Mouse (Mus musculus) forebrain, embryonic 14.5 days (tissue): ENCODE results near the gene Banf2. TPM values are rescaled to one million over a fixed set of nuclear protein-coding genes. Genes with fewer than 3 reads are reported as not detected.
A peak's percentile ranks its signal among the peaks of the same experiment; 100 is the strongest.

Experiments used
- ATAC-seq: fragments of 200-750 bp; cut with Nextera tagmentation; 2 replicates; pipeline ENCODE4 v1.8.0; 2017; ENCODE audit warnings: mild to moderate bottlenecking, moderate library complexity
- DNase-seq: peaks from one replicate; pipeline ENCODE4 v3.0.0-alpha.2; 2015; ENCODE audit warnings: low spot score
- H3K27ac ChIP-seq: fragments of 300-500 bp; sonication (generic); 2 replicates; pipeline ENCODE4 v1.5.1; 2014; ENCODE audit warnings: low read depth, mild to moderate bottlenecking, control low read depth, low read length, moderate library complexity
- H3K27me3 ChIP-seq: fragments of 300-500 bp; sonication (generic); replicated peaks from 2 replicates; pipeline ENCODE4 v1.6.1; 2014; ENCODE audit warnings: low read length, control low read depth, mixed read lengths; ENCODE audit not compliant: control insufficient read depth, insufficient read depth
- H3K36me3 ChIP-seq: fragments of 300-500 bp; sonication (generic); 2 replicates; pipeline ENCODE4 v1.6.1; 2014; ENCODE audit warnings: low read length, control low read depth; ENCODE audit not compliant: control insufficient read depth, insufficient read depth
- H3K4me1 ChIP-seq: fragments of 300-500 bp; sonication (generic); 2 replicates; pipeline ENCODE4 v1.6.1; 2014; ENCODE audit warnings: antibody characterized with exemption, low read length, control low read depth; ENCODE audit not compliant: control insufficient read depth, insufficient read depth
- H3K4me2 ChIP-seq: fragments of 300-500 bp; sonication (generic); 2 replicates; pipeline ENCODE4 v1.6.1; 2014; ENCODE audit warnings: mild to moderate bottlenecking, control low read depth, low read length
- H3K4me3 ChIP-seq: fragments of 300-500 bp; sonication (generic); 2 replicates; pipeline ENCODE4 v1.5.1; 2014; ENCODE audit warnings: low read depth, low read length, control low read depth
- H3K9ac ChIP-seq: fragments of 300-500 bp; sonication (generic); 2 replicates; pipeline ENCODE4 v1.6.1; 2014; ENCODE audit warnings: mild to moderate bottlenecking, low read length, control low read depth, moderate library complexity
- H3K9me3 ChIP-seq: fragments of 300-500 bp; sonication (generic); replicated peaks from 2 replicates; pipeline ENCODE4 v1.6.1; 2016; ENCODE audit warnings: low read length, control low read depth, mixed read lengths; ENCODE audit not compliant: control insufficient read depth
- WGBS: fragments of 180-500 bp; shearing (Covaris S2); extraction: QIAGEN DNeasy Blood & Tissue Kit; methylation state at CpG from one replicate; pipeline ENCODE4 v1.1.7; 2014; 5-methylcytosine and 5-hydroxymethylcytosine counted together
- polyA plus RNA-seq: library from polyadenylated mRNA; unstranded; fragments of >200 nt; fragmentation: Nextera tagmentation; extraction: Ambion mirVana; gene quantifications from 2 replicates; pipeline ENCODE4 v1.2.1, GENCODE M21; 2014

Gene Banf2
- polyA plus RNA-seq, result not detected in 2 replicates

DNA sequence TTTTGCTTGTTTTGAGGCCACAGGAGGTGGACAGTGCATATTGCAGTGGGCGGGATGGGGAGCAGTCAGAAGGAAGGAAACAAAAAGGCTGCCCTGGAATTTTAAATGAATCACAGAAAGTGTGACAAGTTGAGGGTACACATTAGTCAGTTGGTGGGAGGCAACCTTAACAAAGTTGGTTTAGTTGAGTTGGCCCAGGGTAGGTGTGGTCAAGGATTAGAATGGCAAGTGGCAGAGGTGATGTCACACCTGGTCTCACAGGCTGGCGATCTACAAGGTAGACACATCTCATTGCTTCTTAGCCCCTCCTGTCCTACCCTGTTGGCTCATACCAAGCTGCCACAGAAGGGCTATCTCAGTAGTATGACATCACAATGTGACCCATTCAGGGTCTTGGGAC, at the start of gene Banf2:
Gene Banf2, plus strand, starts transcription at position 396 of the 400 bp plus-strand sequence.
- H3K27me3 ChIP-seq, result no peaks in the 10 kb centered on the region
- WGBS, result 95% methylated on average over 2 of the region's 2 CpGs
- no peaks in the 10 kb centered on the region for H3K36me3 ChIP-seq
- no peak within 1 kb of the TSS for H3K27ac ChIP-seq
- no peak within 1 kb of the TSS for H3K4me3 ChIP-seq
- H3K9ac ChIP-seq, result no peak within 1 kb of the TSS
- ATAC-seq, result no peak
- H3K4me2 ChIP-seq, result no peak within 1 kb of the TSS
- no peak for DNase-seq
- H3K9me3 ChIP-seq, result no peaks in the 10 kb centered on the region
- H3K4me1 ChIP-seq, result no peaks in the 10 kb centered on the region

DNA sequence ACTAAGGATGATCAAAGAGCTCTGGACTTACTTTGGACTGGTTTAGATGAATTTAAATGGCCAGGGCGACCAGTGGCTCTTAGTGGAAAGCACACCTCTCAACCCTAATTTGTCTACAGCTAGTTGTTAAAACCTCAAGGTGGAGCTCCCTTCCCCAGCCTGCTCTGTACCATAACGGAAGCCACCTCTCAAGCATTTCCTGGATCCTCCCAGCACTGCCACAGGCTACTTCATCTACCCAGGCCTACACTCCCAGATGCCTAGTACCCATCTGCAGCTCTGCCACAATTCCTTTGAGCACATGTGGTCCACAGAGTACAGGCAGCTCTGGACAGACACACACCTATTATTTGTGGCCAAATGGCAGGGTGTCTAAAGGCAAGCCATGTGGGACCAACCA, 49.4 kb upstream of the Banf2 start:
- no peak overlapping the region for H3K9ac ChIP-seq
- no peak overlapping the region for H3K4me2 ChIP-seq
- ATAC-seq (no peak), DNase-seq (no peak)
- H3K4me1 ChIP-seq, result no peaks in the 10 kb centered on the region
- no peak overlapping the region for H3K27ac ChIP-seq
- H3K27me3 ChIP-seq, result no peaks in the 10 kb centered on the region
- WGBS, result 64% methylated on average over 2 of the region's 2 CpGs
- 0 out of 2 replicates have a peak, but pooled peaks cover 2% of the 10 kb centered on the region for H3K36me3 ChIP-seq
- H3K9me3 ChIP-seq, result no peaks in the 10 kb centered on the region
- H3K4me3 ChIP-seq, result no peak overlapping the region

DNA sequence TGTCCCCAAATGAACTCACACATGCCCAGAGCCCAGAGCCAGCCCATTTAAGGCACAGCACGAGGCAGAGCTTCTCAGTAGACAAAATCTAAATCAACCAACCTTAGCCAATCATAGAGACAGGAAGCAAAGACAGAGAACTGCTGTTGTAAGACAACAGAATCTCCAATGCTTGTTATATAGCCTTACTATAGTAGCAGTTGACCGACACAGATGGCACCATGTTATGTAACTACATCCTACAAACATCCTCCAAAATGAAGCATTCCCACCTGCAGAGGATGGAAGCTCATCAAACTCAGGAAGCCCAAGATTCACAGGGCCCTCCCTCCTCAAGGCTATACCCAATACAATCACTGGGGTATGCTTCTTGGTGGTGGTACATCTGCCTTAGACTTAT, 45.4 kb upstream of the Banf2 start:
- Histone ChIP-seq H3K27me3 (no peaks in the 10 kb centered on the region), H3K4me2 (no peak overlapping the region), H3K9ac (no peak overlapping the region), H3K27ac (no peak overlapping the region), H3K9me3 (no peaks in the 10 kb centered on the region), H3K4me3 (no peak overlapping the region), H3K36me3 (0 out of 2 replicates have a peak, but pooled peaks cover 2% of the 10 kb centered on the region), H3K4me1 (no peaks in the 10 kb centered on the region)
- ATAC-seq, result no peak
- no peak for DNase-seq
- 75% methylated on average over 2 of the region's 2 CpGs for WGBS

DNA sequence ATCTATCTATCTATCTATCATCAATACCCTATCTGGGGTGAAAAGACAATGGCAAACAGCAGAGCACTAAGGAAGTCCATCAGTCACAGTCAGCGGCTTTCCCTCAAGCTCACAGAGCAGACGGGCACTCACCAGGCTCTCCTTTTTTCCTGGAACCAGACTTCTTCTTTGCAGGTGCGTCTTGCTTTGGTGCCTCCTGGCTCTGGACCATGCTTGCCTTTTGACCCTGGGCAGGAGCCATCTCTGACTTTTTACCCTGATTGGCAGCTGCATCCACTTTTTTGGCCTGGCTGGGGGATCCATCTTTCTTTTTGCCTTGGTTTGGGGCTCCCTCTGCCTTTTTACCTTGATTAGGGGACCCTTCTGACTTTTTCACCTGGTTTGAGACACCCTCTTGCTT, 44.8 kb upstream of the Banf2 start:
- WGBS, result 89% methylated on average over 3 of the region's 3 CpGs
- 0 out of 2 replicates have a peak, but pooled peaks cover 2% of the 10 kb centered on the region for H3K36me3 ChIP-seq
- H3K27ac ChIP-seq, result no peak overlapping the region
- H3K4me1 ChIP-seq, result no peaks in the 10 kb centered on the region
- no peak overlapping the region for H3K4me2 ChIP-seq
- DNase-seq (no peak), ATAC-seq (no peak)
- no peaks in the 10 kb centered on the region for H3K27me3 ChIP-seq
- no peak overlapping the region for H3K9ac ChIP-seq
- H3K9me3 ChIP-seq, result no peaks in the 10 kb centered on the region
- no peak overlapping the region for H3K4me3 ChIP-seq

DNA sequence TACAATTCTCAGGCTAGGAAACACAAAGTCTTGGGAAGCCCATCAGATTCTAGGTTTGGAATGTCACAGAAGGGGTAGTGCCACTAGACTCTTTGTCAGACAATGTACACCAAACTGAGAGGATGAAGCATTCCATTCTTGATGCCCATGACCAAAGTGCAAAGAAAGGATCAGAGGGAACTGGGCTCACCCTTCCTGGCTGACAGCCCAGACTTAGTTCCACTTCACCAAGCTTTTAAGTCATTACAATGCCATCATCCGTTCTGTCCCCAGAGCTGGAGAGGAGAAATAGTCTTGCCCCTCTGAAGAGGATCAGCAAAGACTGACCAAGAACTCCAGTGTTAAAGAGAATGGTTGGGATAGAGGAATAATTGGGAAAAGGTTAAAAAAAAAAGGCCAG, 41.9 kb upstream of the Banf2 start:
- 9% methylated on average over 1 of the region's 1 CpGs for WGBS
- DNase-seq, result no peak
- Histone ChIP-seq H3K9me3 (no peaks in the 10 kb centered on the region), H3K9ac (no peak overlapping the region), H3K27ac (no peak overlapping the region), H3K36me3 (no peaks in the 10 kb centered on the region), H3K27me3 (no peaks in the 10 kb centered on the region), H3K4me2 (no peak overlapping the region), H3K4me3 (no peak overlapping the region), H3K4me1 (no peaks in the 10 kb centered on the region)
- no peak for ATAC-seq

DNA sequence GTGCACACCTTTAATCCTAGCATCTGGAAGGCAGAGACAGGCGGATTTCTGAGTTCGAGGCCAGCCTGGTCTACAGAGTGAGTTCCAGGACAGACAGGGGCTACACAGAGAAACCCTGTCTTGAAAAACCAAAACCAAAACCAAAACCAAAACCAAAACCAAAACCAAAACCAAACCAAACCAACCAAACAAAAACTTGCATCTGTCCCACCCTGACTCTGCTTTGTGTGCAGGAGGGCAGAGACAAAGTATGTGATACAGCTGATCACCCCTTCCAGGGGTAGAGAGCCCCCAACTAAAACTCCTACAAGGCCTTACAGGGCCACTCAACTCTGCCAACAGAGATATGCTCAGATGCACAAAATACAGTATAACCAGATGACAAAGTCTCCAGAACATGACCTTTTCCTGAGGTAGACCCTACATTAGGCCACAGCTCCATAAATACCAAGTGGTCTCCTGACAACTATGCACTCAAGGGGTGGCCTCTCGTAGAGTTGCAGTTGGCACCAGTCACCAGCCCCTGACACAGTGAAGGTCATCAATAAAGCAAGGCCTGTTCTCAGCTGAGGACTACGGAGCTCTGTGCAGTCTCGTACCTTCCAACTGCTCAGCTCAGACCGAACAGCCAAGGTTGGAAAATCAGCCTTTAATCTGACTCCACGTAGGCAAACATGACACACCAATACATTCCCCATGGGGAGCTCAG, 40.7 kb upstream of the Banf2 start:
- Histone ChIP-seq H3K4me3 (no peak overlapping the region), H3K4me2 (no peak overlapping the region), H3K27ac (no peak overlapping the region), H3K9ac (no peak overlapping the region), H3K9me3 (no peaks in the 10 kb centered on the region), H3K27me3 (no peaks in the 10 kb centered on the region), H3K4me1 (no peaks in the 10 kb centered on the region), H3K36me3 (no peaks in the 10 kb centered on the region)
- DNase-seq (no peak), ATAC-seq (no peak)
- 92% methylated on average over 7 of the region's 7 CpGs for WGBS

DNA sequence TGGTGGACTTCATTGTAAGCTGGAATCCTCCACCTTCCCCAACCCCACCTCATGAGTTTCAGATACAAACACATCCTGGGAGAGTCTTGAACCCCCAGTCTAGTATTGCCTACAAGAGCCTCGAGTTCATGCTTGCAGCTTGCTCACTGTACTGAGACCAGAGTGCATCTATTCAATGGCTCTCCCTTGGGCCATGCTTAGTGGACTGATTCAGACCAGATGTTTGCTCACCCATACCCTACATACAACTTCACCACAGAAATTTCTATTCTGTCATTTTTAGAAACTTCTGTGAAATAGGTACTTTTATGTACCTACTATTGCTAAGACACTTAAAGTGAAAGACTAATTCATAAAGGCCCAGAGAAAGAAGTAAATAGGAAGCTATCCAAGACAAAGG, 39.9 kb upstream of the Banf2 start:
- no peak for DNase-seq
- Histone ChIP-seq H3K27ac (no peak overlapping the region), H3K27me3 (no peaks in the 10 kb centered on the region), H3K9me3 (no peaks in the 10 kb centered on the region), H3K4me1 (no peaks in the 10 kb centered on the region), H3K36me3 (no peaks in the 10 kb centered on the region), H3K4me3 (no peak overlapping the region), H3K9ac (no peak overlapping the region), H3K4me2 (no peak overlapping the region)
- no peak for ATAC-seq
- 74% methylated on average over 1 of the region's 1 CpGs for WGBS

DNA sequence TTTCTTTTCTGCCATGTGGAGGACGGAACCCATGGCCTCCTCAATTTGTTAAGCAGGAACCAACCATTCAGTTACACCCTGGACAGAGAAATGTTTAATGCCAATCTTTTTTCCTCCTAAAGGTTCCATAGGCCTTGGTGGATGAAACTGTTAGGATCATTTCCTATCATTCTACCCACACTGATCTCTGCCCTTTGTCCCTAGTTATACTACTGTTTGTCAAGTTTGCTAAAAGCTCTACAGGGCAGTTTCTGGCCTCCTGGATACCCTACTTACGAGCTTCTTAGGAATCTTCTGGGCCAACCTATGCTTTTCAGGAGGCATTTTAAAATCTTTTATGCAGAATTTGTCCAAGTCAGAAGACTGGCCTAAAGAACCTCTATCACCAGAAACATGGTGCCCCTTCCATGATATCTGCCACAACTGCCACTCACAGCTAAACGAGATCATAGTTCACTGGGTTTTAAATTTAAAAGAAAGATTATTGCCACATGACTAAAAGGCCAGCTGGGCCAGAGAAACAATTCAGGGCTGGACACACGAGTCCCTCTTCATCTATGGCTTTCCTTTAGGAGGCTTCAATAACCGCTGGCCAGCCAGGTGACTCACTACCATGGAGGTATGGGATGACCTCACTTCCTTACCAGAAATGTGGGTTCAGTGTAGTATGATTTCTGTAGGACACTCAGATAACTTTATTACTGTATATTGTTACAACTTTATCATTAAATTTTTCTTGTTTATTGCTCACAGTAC, 30.5 kb upstream of the Banf2 start:
- Histone ChIP-seq H3K9me3 (no peaks in the 10 kb centered on the region), H3K4me2 (no peak overlapping the region), H3K36me3 (no peaks in the 10 kb centered on the region), H3K4me3 (no peak overlapping the region), H3K27me3 (no peaks in the 10 kb centered on the region), H3K27ac (no peak overlapping the region), H3K9ac (no peak overlapping the region), H3K4me1 (0 out of 2 replicates have a peak, but pooled peaks cover 2% of the 10 kb centered on the region)
- 82% methylated on average over 5 of the region's 5 CpGs for WGBS
- DNase-seq, result no peak
- ATAC-seq, result no peak

DNA sequence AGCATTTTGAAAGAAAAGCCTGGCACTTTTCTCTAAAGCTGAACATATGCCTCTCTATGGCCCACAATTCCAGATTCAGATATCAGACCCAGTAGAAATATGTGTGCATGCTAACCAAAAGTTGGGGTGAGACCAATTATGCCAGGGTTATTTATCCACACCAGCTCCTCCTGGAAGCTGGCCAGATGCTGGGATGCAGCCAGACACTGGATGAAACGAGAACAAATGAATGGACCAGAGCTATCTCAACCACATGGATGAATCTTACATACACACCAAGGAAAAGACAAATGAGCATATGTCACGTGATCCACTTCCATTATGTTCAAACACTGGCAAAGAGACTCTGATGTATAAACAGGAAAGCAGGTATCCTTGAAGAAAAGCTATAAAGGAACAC, 29.3 kb upstream of the Banf2 start:
- Histone ChIP-seq H3K36me3 (no peaks in the 10 kb centered on the region), H3K27ac (no peak overlapping the region), H3K4me1 (0 out of 2 replicates have a peak, but pooled peaks cover 2% of the 10 kb centered on the region), H3K27me3 (no peaks in the 10 kb centered on the region), H3K4me2 (no peak overlapping the region), H3K9me3 (no peaks in the 10 kb centered on the region), H3K9ac (no peak overlapping the region), H3K4me3 (no peak overlapping the region)
- WGBS, result 37% methylated on average over 2 of the region's 2 CpGs
- no peak for ATAC-seq
- peak; percentile 35 for DNase-seq
